Mouse (Mus musculus) embryo, embryonic 11 days (tissue): Measurements from ENCODE around the gene Cacnb4.

ENCODE experiments used
- DNase-seq: peaks from one replicate; pipeline ENCODE4 v3.0.0-alpha.2; 2015

Gene Cacnb4

DNA sequence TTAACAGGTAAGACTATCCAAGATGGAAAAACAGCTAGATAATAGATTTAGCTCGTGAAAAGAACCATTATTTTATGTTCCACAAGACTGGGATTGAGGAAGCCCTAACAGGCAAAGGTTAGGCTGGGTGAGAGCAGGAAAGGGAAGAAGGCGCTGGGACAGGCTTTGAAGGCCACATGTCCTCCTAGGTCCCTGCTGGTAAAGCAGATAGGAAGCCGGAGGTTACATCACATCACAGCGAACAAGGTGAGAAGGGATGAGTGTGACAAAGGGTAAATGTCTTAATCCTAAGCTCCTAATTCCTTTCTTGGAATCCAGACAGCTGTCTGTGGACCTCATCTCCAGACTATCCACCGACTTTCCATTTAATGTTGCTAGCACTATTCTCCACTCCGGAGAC, 257.3 kb downstream of the Cacnb4 start:
- DNase-seq, result no peak

DNA sequence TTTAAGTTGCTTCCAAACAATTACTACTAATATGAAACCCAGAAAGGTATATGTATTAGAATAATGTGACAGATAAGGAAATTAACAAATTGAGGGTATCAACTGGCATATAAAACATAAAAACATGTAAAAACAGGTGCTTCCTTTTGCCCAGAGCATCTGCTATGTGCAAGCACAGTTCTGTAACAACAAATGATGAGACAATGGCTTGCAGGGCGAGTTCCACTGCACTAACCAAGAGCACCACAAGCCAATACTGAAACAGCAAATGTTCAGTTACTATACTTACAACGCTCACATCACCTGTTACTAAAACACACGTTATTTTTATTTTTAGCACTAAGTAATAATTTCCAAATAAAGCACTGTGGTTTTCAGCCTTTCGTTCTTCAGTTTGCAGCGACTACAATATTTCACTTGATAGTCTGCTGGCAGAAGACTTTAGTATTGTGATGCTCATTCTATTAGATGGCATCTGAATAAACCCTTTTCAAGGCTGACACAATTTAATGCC, 264.1 kb downstream of the Cacnb4 start:
- no peak for DNase-seq

DNA sequence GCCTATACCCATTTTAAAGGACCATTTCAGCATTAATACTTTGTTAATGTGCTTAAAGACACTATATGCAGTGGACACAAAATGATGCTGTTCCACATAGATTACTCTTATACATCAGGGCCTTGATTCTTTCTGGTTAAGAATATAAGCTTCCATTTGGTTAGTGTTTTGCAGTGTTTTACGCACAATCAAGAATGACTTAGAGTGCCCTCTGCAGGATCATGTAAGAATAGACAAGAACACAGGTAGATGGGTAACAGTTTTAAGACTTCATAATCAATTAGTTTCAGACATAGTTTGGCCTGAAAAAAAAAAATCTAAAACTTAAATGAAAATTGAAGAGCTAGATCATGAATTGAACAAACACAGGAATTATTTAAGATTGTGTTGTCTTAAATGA, 270.2 kb downstream of the Cacnb4 start:
- no peak for DNase-seq

DNA sequence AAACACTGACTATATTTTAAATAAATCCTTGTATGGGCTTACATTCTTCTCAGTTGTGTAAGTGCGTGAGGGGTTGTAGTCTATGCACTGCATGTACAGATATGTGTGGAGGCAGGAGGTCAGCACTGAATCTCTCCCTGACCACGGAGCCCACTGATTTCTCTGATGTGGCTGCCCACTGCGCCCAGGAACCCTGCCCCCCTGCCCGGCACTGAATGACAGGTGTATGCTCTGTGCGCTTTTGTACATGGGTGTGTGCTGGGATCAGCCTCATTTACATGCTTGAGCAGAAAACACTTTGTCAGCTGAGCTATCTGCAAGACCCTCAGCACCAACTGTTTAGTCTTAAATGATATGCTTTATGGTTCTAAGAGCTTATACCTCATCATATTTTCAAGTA, 271.4 kb downstream of the Cacnb4 start:
- no peak for DNase-seq

DNA sequence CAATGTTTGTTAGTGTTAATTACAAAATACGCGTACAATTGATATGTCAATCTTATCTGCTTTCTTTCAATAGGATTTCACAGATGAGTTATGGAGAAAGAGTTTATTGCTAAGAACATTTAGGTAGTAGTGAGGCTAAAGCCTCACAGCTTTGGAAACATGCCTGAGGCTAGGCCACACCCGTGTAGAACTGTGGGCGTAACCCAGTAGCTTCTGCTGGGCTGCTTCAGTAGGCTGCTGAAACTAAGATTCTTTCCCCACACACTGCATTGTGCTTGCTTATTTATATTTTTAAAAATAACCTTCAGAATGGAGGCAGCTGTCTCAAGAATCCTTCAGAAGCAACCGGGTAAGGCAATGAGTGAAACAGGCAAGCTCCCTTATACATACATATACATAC, 282.1 kb downstream of the Cacnb4 start:
- no peak for DNase-seq

DNA sequence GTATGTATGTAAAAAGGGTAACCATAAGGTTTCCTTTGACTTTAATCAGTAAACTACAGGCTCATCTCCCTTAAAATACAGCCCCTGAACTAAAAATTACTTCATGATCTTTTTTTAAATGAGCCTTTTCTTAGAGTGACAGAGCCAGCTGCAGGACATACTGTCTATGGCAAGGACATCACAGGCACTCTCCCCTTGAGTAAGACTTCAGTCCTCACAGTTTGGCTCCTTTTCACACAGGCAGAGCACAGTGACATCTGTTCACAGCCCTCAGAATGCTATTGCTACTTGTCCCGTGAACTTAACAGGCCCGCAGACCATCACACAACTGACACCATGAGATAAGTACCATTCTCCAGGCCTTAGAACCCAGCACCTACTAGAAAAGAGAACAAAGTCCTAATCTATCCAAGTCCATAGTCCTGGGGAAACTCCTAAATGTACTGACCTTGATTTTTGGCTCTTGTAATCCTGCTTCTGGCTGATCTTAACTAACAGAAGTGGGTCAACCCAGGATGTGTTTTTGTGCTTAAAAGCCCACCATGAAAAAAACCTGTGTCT, 286.1 kb downstream of the Cacnb4 start:
- DNase-seq, result no peak

DNA sequence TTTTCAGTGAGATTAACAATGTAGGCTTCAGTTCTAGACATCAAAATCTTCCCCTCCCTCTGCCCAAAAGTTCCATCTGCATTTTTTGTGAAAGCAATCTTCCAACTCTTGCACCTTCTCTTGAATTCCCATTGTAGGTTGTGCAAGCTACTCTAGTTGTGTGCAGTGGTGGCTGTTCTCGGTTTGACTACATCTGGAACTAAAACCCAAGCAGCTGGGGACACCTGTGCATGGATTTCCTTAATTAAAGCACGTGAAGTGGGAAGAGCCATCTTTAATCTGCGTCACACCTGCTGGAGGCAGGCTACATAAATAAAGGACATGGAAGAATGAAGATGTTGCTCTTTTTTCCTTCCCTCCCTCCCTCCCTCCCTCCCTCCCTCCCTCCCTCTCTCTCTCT, 286.7 kb downstream of the Cacnb4 start:
- no peak for DNase-seq

DNA sequence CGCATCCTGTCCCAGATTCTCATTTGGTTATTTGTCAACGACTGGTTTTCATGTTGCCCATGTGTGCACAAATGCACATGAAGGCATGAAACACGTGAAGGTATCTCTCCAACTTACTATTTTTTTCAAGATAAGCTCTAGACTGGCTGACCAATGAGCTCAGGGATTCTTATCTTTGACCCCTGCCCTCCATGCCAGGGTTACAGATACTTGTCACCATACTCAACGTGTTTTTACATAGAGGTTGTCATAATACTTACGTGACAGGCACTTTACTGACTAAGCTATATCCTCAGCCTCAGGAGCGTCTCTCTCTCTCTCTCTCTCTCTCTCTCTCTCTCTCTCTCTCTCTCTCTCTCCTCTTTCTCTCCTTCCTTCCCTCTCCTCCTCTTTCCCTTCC, 290.2 kb downstream of the Cacnb4 start:
- no peak for DNase-seq

DNA sequence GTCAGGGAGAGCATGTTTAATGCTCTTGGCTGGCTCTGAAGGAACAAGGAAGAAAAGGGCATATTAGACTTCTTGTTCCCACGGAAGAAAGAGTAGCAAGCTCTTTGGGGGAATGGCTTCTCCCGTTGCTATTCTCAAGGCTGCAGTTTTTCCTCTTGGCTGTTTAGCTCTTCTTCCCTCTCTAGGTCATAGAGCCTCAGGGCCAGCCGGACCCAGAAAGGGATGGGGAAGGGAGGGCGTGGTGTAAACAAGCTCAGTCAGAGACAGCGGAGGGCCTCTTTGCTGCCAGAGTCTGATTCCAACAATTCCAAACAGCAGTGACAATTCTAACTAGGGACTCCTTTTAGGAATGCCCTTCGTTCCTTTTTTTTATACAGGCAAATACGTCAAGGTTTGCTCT, 290.6 kb downstream of the Cacnb4 start:
- no peak for DNase-seq

DNA sequence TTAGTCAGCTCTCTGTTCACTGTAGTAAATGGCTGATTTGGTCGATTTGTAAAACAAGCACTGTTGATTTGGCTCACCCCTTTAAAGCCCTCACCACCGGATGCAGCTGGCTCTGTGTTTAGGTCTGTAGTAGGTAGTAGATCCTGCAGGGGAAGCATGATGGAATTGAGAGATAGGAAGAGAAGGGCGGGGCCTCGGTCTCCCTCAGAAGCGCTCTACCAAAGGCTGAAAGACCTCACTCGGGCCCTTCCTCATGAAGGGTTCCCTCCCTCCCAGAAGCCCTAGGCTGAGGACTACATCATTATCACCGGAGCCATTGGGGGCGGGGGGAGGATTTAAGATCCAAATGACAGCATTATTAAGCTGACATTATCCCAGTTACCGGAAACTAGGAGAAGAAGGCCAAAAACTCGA, 297.8 kb downstream of the Cacnb4 start:
- no peak for DNase-seq

DNA sequence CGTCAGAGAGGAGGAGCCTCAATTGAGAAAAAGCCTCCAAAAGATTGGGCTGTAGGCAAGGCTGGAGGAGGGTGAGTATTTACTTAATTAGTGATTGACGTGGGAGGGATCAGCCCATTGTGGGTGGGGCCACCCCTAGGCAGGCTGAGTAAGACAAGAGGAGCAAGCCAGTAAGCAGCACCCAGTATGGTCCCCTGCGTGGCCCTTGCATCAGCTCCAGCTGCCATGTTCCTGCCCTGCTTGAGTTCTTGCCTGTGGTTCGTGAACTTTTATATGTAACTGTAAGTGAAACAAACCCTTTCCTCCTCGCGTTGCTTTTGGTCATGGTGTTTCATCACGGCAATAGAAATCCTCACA, 298.2 kb downstream of the Cacnb4 start, which contains the start of gene Neb:
Gene Neb, minus strand, starts transcription at position 27 of the 357 bp plus-strand sequence.
- no peak for DNase-seq
